Mouse (Mus musculus): ENCODE results near the gene Mutyh. TPM values are rescaled to one million over a fixed set of nuclear protein-coding genes. Genes with fewer than 3 reads are reported as not detected.

The Mutyh gene
- polyA plus RNA-seq, 1 experiment: 2.9 TPM

DNA sequence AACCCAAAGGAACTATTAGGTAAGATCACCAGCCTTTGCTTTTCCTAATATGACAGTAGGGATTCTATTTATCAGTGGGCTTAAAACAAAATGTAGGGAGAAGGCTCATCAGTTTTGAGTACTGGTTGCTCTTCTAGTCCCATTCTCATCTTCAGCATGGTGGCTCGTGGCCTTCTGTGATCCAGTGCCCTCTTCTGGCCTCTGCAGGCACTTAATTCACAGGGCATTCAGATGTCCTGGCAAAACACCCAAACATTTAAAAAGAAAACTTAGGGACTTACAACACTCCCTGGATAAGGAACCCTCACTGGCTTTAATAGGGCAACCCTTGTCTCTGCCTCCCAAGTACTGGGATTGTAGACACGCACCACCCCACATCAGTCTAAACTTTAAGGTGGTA is 13.2 kb upstream of the Mutyh start:
- Histone ChIP-seq H3K36me3 (ENCODE audit: control insufficient read depth, insufficient read depth, low read length) (no peaks in the 10 kb centered on the region), H3K4me3 (ENCODE audit: insufficient read depth, low read depth, low read length) (no peak overlapping the region), H3K27ac (ENCODE audit: insufficient read depth, low read depth, low read length) (no peak overlapping the region), H3K4me1 (ENCODE audit: control insufficient read depth, insufficient read depth, low read length) (peaks cover 5% of the 10 kb centered on the region; the same call in 1 of the 2 replicates), H3K27me3 (replicated peaks; ENCODE audit: control insufficient read depth, insufficient read depth, low read length) (no peaks in the 10 kb centered on the region)
- 72% methylated on average over 2 of the region's 2 CpGs for WGBS
- DNase-seq: peak; percentile 19
- TF ChIP-seq CTCF (conservative IDR thresholded peaks at IDR 0.05; ENCODE audit: insufficient read depth, insufficient read length, low read depth, low read length) (peak; percentile 36; the same call in 1 of the 2 replicates), POLR2A (IDR thresholded peaks at IDR 0.05; ENCODE audit: low read depth, low read length) (no peak)

GRCm38 (mm10) chr4:116796442-116797110 is 10.9 kb upstream of the Mutyh start:
- WGBS: 20% methylated on average over 1 of the region's 1 CpGs
- peak; percentile 80 for DNase-seq
- peak overlapping the region; percentile 75 for H3K27ac ChIP-seq (ENCODE audit: insufficient read depth, low read depth, low read length)

DNA sequence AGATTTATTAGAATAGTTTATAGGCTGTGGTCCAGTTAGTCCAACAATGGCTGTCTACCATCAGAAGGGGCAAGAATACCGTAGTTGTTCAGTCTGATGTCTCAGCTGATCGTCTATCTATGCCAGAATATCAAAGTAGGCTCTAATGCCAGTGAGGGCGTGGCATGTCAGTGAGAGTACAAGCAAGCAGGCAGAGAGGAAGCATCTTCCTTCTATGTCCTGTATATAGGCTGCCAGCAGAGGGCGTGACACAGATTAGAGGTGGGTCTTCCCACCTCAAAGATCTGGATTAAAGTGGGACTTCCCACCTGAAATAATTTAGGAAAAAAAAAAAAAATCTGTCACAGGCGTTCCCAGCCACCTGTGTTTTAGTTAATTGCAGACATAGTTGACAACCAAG is 7.6 kb upstream of the Mutyh start:
- H3K36me3 ChIP-seq (ENCODE audit: control insufficient read depth, insufficient read depth, low read length): peaks cover 3% of the 10 kb centered on the region
- peaks cover 5% of the 10 kb centered on the region; the same call in 1 of the 2 replicates for H3K4me1 ChIP-seq (ENCODE audit: control insufficient read depth, insufficient read depth, low read length)
- DNase-seq: no peak
- H3K27ac ChIP-seq (ENCODE audit: insufficient read depth, low read depth, low read length): no peak overlapping the region
- no peak overlapping the region for H3K4me3 ChIP-seq (ENCODE audit: insufficient read depth, low read depth, low read length)
- no peaks in the 10 kb centered on the region for H3K27me3 ChIP-seq (replicated peaks; ENCODE audit: control insufficient read depth, insufficient read depth, low read length)
- WGBS: 41% methylated on average over 5 of the region's 5 CpGs
- peak; percentile 38; the same call in 1 of the 2 replicates for TF ChIP-seq CTCF (conservative IDR thresholded peaks at IDR 0.05; ENCODE audit: insufficient read depth, insufficient read length, low read depth, low read length)
- TF ChIP-seq POLR2A (IDR thresholded peaks at IDR 0.05; ENCODE audit: low read depth, low read length): no peak

More at GRCm38 (mm10) chr4:116796442-116797110, 10.9 kb upstream of the Mutyh start:
- Histone ChIP-seq H3K36me3 (ENCODE audit: control insufficient read depth, insufficient read depth, low read length) (no peaks in the 10 kb centered on the region), H3K4me3 (ENCODE audit: insufficient read depth, low read depth, low read length) (no peak overlapping the region), H3K27me3 (replicated peaks; ENCODE audit: control insufficient read depth, insufficient read depth, low read length) (no peaks in the 10 kb centered on the region), H3K4me1 (ENCODE audit: control insufficient read depth, insufficient read depth, low read length) (peaks cover 5% of the 10 kb centered on the region; the same call in 1 of the 2 replicates)
- no peak for TF ChIP-seq POLR2A (IDR thresholded peaks at IDR 0.05; ENCODE audit: low read depth, low read length)
- no peak for TF ChIP-seq CTCF (conservative IDR thresholded peaks at IDR 0.05; ENCODE audit: insufficient read depth, insufficient read length, low read depth, low read length)

DNA sequence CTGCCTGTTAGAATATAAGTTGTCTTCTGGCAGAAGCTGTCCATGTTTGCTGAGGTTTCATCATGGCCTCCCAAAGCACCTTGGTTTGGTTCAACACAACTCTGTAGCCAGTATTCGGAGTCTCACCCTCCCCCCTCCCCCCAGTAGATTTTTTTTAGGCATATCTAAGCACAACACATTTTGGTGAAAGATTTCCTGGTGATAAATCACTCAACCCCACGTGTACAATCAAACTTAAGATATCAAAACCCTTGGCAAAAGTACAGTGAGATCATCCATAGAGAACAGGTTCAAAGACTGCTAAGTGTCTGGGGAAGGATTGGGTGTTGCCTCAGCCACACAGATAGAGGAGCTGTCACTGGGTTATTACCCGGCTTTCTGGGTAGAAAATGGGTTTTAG is 3.5 kb downstream of the Mutyh start:
- no peak for TF ChIP-seq CTCF (conservative IDR thresholded peaks at IDR 0.05; ENCODE audit: insufficient read depth, insufficient read length, low read depth, low read length)
- no peak for TF ChIP-seq POLR2A (IDR thresholded peaks at IDR 0.05; ENCODE audit: low read depth, low read length)
- Histone ChIP-seq H3K27me3 (replicated peaks; ENCODE audit: control insufficient read depth, insufficient read depth, low read length) (no peaks in the 10 kb centered on the region), H3K36me3 (ENCODE audit: control insufficient read depth, insufficient read depth, low read length) (no peaks in the 10 kb centered on the region), H3K4me1 (ENCODE audit: control insufficient read depth, insufficient read depth, low read length) (peaks cover 4% of the 10 kb centered on the region; the same call in 1 of the 2 replicates), H3K4me3 (ENCODE audit: insufficient read depth, low read depth, low read length) (no peak overlapping the region), H3K27ac (ENCODE audit: insufficient read depth, low read depth, low read length) (no peak overlapping the region)
- no peak for DNase-seq
- WGBS: 66% methylated on average over 3 of the region's 3 CpGs

- Histone ChIP-seq H3K4me1 (ENCODE audit: control insufficient read depth, insufficient read depth, low read length) (no peaks in the 10 kb centered on the region), H3K36me3 (ENCODE audit: control insufficient read depth, insufficient read depth, low read length) (no peaks in the 10 kb centered on the region), H3K27me3 (replicated peaks; ENCODE audit: control insufficient read depth, insufficient read depth, low read length) (no peaks in the 10 kb centered on the region), H3K4me3 (ENCODE audit: insufficient read depth, low read depth, low read length) (no peak overlapping the region), H3K27ac (ENCODE audit: insufficient read depth, low read depth, low read length) (no peak overlapping the region)
- 87% methylated on average over 5 of the region's 5 CpGs for WGBS
- TF ChIP-seq POLR2A (IDR thresholded peaks at IDR 0.05; ENCODE audit: low read depth, low read length) (no peak), CTCF (conservative IDR thresholded peaks at IDR 0.05; ENCODE audit: insufficient read depth, insufficient read length, low read depth, low read length) (no peak)
- no peak for DNase-seq
Observed at GRCm38 (mm10) chr4:116815276-116815675, 7.8 kb downstream of the Mutyh start.

DNA sequence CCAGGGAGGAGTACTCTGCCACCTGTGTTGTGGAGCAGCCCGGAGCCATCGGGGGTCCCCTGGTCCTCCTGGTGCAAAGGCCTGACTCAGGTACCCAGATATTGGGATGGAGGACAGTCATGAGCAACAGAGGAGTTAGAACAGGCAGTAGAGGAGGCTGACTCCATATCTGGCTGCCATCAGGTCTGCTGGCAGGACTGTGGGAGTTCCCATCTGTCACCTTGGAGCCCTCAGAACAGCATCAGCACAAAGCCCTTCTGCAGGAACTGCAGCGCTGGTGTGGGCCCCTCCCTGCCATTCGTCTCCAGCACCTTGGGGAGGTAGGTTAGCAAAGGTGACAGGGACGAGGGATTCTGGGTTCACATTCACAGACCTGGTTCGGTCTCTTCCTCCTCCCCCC is 10.0 kb downstream of the Mutyh start:
- H3K27ac ChIP-seq (ENCODE audit: insufficient read depth, low read depth, low read length): no peak overlapping the region
- no peaks in the 10 kb centered on the region for H3K36me3 ChIP-seq (ENCODE audit: control insufficient read depth, insufficient read depth, low read length)
- no peaks in the 10 kb centered on the region for H3K4me1 ChIP-seq (ENCODE audit: control insufficient read depth, insufficient read depth, low read length)
- TF ChIP-seq CTCF (conservative IDR thresholded peaks at IDR 0.05; ENCODE audit: insufficient read depth, insufficient read length, low read depth, low read length) (no peak), POLR2A (IDR thresholded peaks at IDR 0.05; ENCODE audit: low read depth, low read length) (no peak)
- DNase-seq: no peak
- WGBS: 94% methylated on average over 6 of the region's 6 CpGs
- H3K4me3 ChIP-seq (ENCODE audit: insufficient read depth, low read depth, low read length): no peak overlapping the region
- H3K27me3 ChIP-seq (replicated peaks; ENCODE audit: control insufficient read depth, insufficient read depth, low read length): no peaks in the 10 kb centered on the region

DNA sequence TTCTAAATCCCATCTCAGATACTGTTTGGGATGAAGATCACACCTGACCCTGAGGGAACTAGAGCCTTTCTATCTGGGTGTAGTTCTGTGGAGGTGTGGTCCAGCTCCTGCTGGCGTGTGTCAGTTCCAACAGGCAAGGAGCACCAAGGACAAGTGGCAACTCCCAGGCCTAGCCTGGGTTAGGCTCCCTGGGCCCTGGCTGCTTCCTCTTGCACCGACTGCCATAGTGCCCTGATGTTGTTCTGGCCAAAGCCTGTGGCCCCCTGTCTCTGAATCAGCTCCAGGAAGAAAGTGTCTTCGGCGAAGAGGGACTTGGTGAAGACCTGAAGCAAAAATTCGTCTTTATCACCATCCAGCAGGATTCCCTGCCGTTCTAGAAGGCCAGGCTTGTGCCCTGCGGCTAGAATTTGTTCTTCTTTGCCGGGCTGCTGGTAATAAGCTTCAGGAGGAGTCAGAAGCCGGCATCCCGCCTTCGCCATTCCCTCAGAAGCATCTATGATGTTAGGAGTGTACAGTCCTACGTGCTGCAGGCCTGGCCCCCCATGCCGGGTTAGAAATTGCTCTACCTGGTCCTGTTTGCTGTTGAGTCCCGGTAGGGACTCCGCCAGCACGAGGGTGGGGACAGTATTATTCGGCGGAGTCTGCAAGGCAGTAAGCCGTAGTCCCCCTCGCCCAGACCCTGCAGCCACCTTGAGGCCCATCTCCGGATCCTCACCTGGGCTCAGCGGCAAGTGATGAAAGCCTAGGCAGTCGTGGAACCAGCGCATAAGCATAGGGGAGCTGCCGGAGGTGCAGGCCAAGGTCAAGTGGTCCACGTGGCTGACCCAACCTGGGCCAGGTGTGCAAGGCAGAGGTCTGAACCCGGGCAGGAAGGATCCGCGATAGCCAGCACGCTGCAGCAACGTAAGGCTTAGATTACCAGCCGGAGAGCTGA is 12.7 kb downstream of the Mutyh start:
- no peaks in the 10 kb centered on the region for H3K4me1 ChIP-seq (ENCODE audit: control insufficient read depth, insufficient read depth, low read length)
- H3K4me3 ChIP-seq (ENCODE audit: insufficient read depth, low read depth, low read length): peak overlapping the region; percentile 57
- no peak for DNase-seq
- H3K27ac ChIP-seq (ENCODE audit: insufficient read depth, low read depth, low read length): no peak overlapping the region
- no peak for TF ChIP-seq POLR2A (IDR thresholded peaks at IDR 0.05; ENCODE audit: low read depth, low read length)
- TF ChIP-seq CTCF (conservative IDR thresholded peaks at IDR 0.05; ENCODE audit: insufficient read depth, insufficient read length, low read depth, low read length): no peak
- H3K36me3 ChIP-seq (ENCODE audit: control insufficient read depth, insufficient read depth, low read length): no peaks in the 10 kb centered on the region
- no peaks in the 10 kb centered on the region for H3K27me3 ChIP-seq (replicated peaks; ENCODE audit: control insufficient read depth, insufficient read depth, low read length)
- 48% methylated on average over 32 of the region's 32 CpGs for WGBS

All from kidney, adult 2 months (tissue).